Mouse (Mus musculus): Measurements from ENCODE around the gene Noxo1. TPM values are rescaled to one million over a fixed set of nuclear protein-coding genes. Genes with fewer than 3 reads are reported as not detected.
"Not testable (repeated sequence)": the region's sequence is repeated elsewhere in the genome, so short reads cannot be mapped to it uniquely, and the experiment has no call there.

The Noxo1 gene
- total RNA-seq, 2 experiments from 2014 or later, result 0.59 to 0.61 TPM

- no peak for DNase-seq
These were observed 19.2 kb upstream of the Noxo1 start for GRCm38 (mm10) chr17:24676877-24677276.

GRCm38 (mm10) chr17:24677500-24678080 is 18.4 kb upstream of the Noxo1 start:
- no peak for DNase-seq

GRCm38 (mm10) chr17:24686514-24686913 is 9.5 kb upstream of the Noxo1 start:
- DNase-seq, result no peak

GRCm38 (mm10) chr17:24687146-24687595 is 8.9 kb upstream of the Noxo1 start:
- peak; percentile 35 for DNase-seq

GRCm38 (mm10) chr17:24687599-24687998 is 8.4 kb upstream of the Noxo1 start:
- DNase-seq, result no peak

DNA sequence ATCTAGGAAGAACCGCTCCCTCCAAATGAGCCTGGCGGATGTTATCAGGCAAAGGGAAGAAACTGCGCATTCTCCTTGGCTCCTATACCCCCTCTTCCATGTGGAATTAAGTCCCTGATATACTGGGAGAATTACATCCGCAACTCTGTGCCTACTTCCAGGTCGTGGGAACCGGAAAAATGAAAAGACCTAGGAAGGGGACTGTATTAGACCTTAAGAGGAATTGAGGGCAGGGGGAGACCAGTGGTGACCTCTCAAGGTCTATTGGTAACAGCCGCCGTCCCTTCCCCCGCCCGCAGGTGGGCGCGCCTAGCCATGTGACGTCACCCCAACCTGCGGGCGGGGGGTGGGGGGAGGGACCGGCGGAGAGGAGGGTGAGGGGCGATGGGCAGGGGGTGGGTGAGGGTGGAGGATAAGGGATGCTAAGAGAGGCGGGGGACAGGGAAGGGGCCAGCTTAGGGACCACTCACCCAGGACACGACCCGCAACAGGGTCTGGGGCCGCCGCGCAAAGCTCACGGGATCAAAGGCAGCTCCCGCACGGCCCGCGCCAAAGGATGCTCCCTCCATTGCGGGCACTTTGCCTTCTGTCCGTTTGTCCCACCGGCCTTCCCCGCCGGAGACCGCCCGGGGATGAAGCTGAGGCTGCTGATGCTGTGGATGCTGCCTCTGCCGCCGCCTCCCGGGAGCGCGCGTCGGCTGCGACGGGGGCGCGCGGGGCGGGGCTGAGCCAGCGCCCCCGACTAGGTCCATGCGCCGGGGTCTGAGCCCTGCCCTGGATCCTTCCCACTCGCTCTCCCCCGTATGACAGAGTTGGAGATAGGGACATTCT is 6.6 kb upstream of the Noxo1 start, which contains the start of gene Syngr3:
Gene Syngr3, minus strand, starts transcription at position 705 of the 831 bp plus-strand sequence.
- no peak for DNase-seq

- no peak for DNase-seq
These were observed 3.6 kb upstream of the Noxo1 start for GRCm38 (mm10) chr17:24692385-24692784.

- DNase-seq, result no peak
These were observed 566 bp upstream of the Noxo1 start for GRCm38 (mm10) chr17:24695326-24696010.

GRCm38 (mm10) chr17:24697985-24698384 is 2.0 kb downstream of the Noxo1 start:
- DNase-seq, result no peak

GRCm38 (mm10) chr17:24698715-24699114 is 2.7 kb downstream of the Noxo1 start:
- DNase-seq, result no peak

GRCm38 (mm10) chr17:24699473-24699872 is 3.4 kb downstream of the Noxo1 start:
- DNase-seq, result no peak

GRCm38 (mm10) chr17:24701251-24701650 is 5.2 kb downstream of the Noxo1 start:
- DNase-seq, result no peak

DNA sequence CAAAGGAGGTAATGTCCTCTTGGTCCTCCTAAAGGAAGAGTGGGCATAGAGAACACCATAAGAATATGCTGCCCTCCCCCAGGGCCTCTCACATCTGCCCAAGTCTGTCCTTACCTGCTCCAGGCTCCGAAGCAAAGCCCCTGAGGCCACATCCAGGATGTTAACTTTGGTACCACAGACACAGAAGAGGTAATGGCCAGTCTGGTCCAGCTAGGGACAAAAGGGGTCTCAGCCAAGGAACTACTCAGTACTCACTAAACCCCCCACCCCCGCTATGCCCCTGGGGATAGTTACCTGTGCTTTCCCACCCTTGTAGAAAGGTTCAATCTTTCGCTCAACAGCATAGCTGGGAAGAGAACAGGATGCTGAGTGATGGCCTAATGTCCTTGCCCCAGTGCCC is 9.8 kb downstream of the Noxo1 start:
- no peak for DNase-seq

- peak; percentile 87 for DNase-seq
These were observed 11.2 kb downstream of the Noxo1 start, which contains the start of gene Tbl3 for GRCm38 (mm10) chr17:24706982-24707800. Gene Tbl3, minus strand, starts transcription at chr17:24707660.

DNA sequence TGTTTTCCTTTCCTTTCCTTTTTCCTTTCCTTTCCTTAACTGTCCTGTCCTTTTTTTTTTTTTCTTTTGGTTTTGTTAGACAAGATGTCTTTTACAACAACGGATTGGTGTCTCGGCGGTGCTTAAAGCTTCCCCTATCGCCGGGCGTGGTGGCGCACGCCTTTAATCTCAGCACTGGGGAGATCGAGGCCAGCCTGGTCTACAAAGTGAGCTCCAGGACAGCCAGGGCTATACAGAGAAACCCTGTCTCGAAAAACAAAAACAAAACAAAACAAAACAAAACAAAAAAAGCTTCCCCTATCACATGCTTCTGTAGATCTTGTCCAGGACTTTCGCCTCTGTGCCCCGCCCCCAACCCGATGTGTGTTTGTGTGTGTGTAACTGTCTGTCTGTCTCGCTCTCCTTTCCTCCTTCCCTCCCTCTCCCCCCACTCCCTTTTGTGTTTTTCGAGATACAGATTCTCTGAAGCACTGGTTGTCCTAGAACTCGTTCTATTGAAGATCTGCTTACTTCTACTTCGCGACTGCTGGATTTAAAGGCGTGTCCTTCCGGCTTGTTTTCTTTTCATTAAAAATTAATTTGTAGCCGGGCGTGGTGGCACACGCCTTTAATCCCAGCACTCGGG is 11.9 kb downstream of the Noxo1 start:
- no peak for DNase-seq

- DNase-seq, result no peak
These were observed 12.6 kb downstream of the Noxo1 start for GRCm38 (mm10) chr17:24708646-24709045.

DNA sequence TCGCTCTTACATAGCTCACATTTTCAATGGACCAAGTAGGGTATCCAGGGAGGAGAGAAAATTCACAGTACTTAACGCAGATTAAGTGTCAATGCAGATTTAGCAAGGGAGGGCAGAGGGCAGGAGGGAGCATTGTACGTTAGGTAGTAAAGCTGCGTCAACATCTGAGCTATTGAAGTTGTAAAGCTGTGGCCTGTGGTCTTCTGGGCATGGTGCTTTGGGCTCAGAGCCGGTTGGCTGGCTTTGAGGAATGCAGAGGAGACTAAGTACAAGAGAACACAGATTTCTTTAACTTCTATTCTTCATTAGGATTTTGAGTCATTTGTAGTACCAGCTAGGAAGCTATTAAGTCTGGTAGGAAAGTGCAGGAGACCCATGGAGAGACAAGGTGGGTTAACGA is 19.5 kb downstream of the Noxo1 start:
- no peak for DNase-seq

GRCm38 (mm10) chr17:24716166-24716682 is 20.2 kb downstream of the Noxo1 start:
- DNase-seq, result no peak

DNA sequence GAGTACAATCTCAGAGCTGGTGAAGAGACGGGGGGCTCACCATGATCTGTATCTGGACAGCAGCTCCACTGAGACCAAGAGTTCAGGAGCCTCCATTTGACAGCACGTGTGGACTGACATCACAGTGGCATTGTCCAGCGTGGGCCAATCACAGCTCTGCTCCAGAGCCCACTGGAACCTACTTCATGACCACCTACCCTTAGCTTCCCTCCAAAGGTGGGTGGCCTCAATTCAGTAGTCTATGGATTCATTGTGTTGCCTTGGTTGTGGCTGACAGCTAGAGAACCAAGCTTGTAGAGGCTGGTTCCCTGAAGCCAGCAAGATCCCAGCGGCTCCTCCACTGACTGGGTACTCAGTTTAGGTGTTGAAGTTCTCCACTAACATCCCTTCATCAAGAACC is 21.9 kb downstream of the Noxo1 start, which contains the start of the genes Rnf151 and Rps2:
Gene Rnf151, minus strand, starts transcription at position 121 of the 400 bp plus-strand sequence.
Gene Rps2, plus strand, starts transcription at position 174 of the 400 bp plus-strand sequence.
- DNase-seq, result no peak

GRCm38 (mm10) chr17:24718938-24719337 is 22.9 kb downstream of the Noxo1 start:
- not testable (repeated sequence) for DNase-seq

Data from gastrocnemius, postnatal 25 days (tissue).